Mouse (Mus musculus): ENCODE measurements at regions not wholly inside any gene's neighbourhood (a gene's known extent, or its start where the extent isn't known, plus 50 kb on each side); places are given as distances from the start of the nearest gene placed in this dataset.

GRCm38 (mm10) chr3:52197982-52198750, 70.0 kb upstream of the Foxo1 start:
- DNase-seq, result peak; percentile 13

- peak; percentile 14 for DNase-seq
These were observed 69.1 kb upstream of the Foxo1 start for GRCm38 (mm10) chr3:52198751-52199738.

GRCm38 (mm10) chr3:52200106-52200505, 68.0 kb upstream of the Foxo1 start:
- DNase-seq, result no peak

- DNase-seq, result peak; percentile 21
These were observed 57.4 kb upstream of the Foxo1 start for GRCm38 (mm10) chr3:52210556-52211302.

- no peak for DNase-seq
These were observed 56.8 kb upstream of the Foxo1 start for GRCm38 (mm10) chr3:52211303-52211695.

GRCm38 (mm10) chr3:52214114-52214513, 54.0 kb upstream of the Foxo1 start:
- no peak for DNase-seq

- no peak for DNase-seq
These were observed 53.1 kb upstream of the Foxo1 start for GRCm38 (mm10) chr3:52215083-52215482.

Data from gastrocnemius, postnatal 10 days (tissue).